Mouse (Mus musculus) ES-Bruce4 (cell line): ENCODE results near the gene Ctnnd2. TPM values are rescaled to one million over a fixed set of nuclear protein-coding genes. Genes with fewer than 3 reads are reported as not detected.

ENCODE experiments used
- H3K27ac ChIP-seq: 2 replicates; pipeline ENCODE4 v1.5.1; 2012; ENCODE audit warnings: low read length, inconsistent platforms; ENCODE audit not compliant: insufficient read depth
- H3K27me3 ChIP-seq: 2 replicates; pipeline ENCODE4 v1.6.1; 2012; ENCODE audit warnings: mild to moderate bottlenecking, low read length, inconsistent platforms; ENCODE audit not compliant: control insufficient read depth, poor library complexity, insufficient read depth, severe bottlenecking
- H3K36me3 ChIP-seq: 2 replicates; pipeline ENCODE4 v1.6.1; 2012; ENCODE audit warnings: inconsistent platforms, mild to moderate bottlenecking, low read length, moderate library complexity; ENCODE audit not compliant: control insufficient read depth, poor library complexity, insufficient read depth, severe bottlenecking
- H3K4me1 ChIP-seq: one replicate; pipeline ENCODE4 v1.8.1; 2011; ENCODE audit warnings: low read length; ENCODE audit not compliant: control insufficient read depth, insufficient read depth
- H3K4me3 ChIP-seq: 2 replicates; pipeline ENCODE4 v1.5.1; 2011; ENCODE audit warnings: low read depth, mild to moderate bottlenecking, low read length
- H3K9ac ChIP-seq: 2 replicates; pipeline ENCODE4 v1.6.1; 2012; ENCODE audit warnings: low read depth, mild to moderate bottlenecking, inconsistent platforms; ENCODE audit not compliant: poor library complexity, severe bottlenecking
- H3K9me3 ChIP-seq: replicated peaks from 2 replicates; pipeline ENCODE4 v1.6.1; 2012; ENCODE audit warnings: mild to moderate bottlenecking, low read length, inconsistent platforms; ENCODE audit not compliant: control insufficient read depth, poor library complexity, insufficient read depth, severe bottlenecking
- CTCF ChIP-seq: IDR thresholded peaks from one replicate; pipeline ENCODE4 v1.8.1; 2011; ENCODE audit warnings: low read depth, low read length
- EP300 ChIP-seq: IDR thresholded peaks from 2 replicates; pipeline ENCODE4 v1.6.1; 2011; ENCODE audit warnings: low read depth, low read length; ENCODE audit not compliant: insufficient read depth
- POLR2A ChIP-seq: IDR thresholded peaks from one replicate; pipeline ENCODE4 v1.8.1; 2011; ENCODE audit warnings: low read length; ENCODE audit not compliant: insufficient read depth
- polyA plus RNA-seq: library from polyadenylated mRNA; stranded (reverse); fragments of >200 nt; gene quantifications from 2 replicates; pipeline ENCODE4 v1.2.4, GENCODE M21; 2011; ENCODE audit warnings: low read depth; ENCODE audit not compliant: missing spikeins, insufficient read depth, insufficient read length

Gene Ctnnd2
- polyA plus RNA-seq, 1 experiment, result 2.4 TPM

- Histone ChIP-seq H3K36me3 (no peaks in the 10 kb centered on the region), H3K4me1 (no peaks in the 10 kb centered on the region), H3K27me3 (no peaks in the 10 kb centered on the region; the same call in 1 of the 2 replicates), H3K4me3 (no peak overlapping the region), H3K27ac (no peak overlapping the region), H3K9ac (no peak overlapping the region), H3K9me3 (no peaks in the 10 kb centered on the region)
- TF ChIP-seq EP300 (no peak), CTCF (no peak), POLR2A (no peak)
These were observed 462.1 kb downstream of the Ctnnd2 start for GRCm38 (mm10) chr15:30634522-30634921.

GRCm38 (mm10) chr15:30640651-30641050 is 468.3 kb downstream of the Ctnnd2 start:
- Histone ChIP-seq H3K9ac (no peak overlapping the region), H3K27ac (no peak overlapping the region), H3K9me3 (no peaks in the 10 kb centered on the region), H3K36me3 (no peaks in the 10 kb centered on the region), H3K4me3 (no peak overlapping the region), H3K27me3 (no peaks in the 10 kb centered on the region), H3K4me1 (peaks cover 3% of the 10 kb centered on the region)
- no peak for TF ChIP-seq CTCF
- no peak for TF ChIP-seq POLR2A
- no peak for TF ChIP-seq EP300

GRCm38 (mm10) chr15:30645688-30646087 is 473.3 kb downstream of the Ctnnd2 start:
- H3K36me3 ChIP-seq, result no peaks in the 10 kb centered on the region
- H3K9ac ChIP-seq, result no peak overlapping the region
- no peaks in the 10 kb centered on the region for H3K9me3 ChIP-seq
- H3K4me3 ChIP-seq, result no peak overlapping the region
- peaks cover 4% of the 10 kb centered on the region for H3K4me1 ChIP-seq
- 0 out of 2 replicates have a peak, but pooled peaks cover 3% of the 10 kb centered on the region for H3K27me3 ChIP-seq
- H3K27ac ChIP-seq, result no peak overlapping the region
- TF ChIP-seq EP300, result no peak
- TF ChIP-seq POLR2A, result no peak
- TF ChIP-seq CTCF, result no peak

- peaks cover 4% of the 10 kb centered on the region for H3K4me1 ChIP-seq
- no peaks in the 10 kb centered on the region for H3K9me3 ChIP-seq
- peak overlapping the region; percentile 71 for H3K9ac ChIP-seq
- no peak for TF ChIP-seq EP300
- TF ChIP-seq CTCF, result no peak
- no peak for TF ChIP-seq POLR2A
- H3K27ac ChIP-seq, result no peak overlapping the region
- no peaks in the 10 kb centered on the region for H3K36me3 ChIP-seq
- H3K27me3 ChIP-seq, result 0 out of 2 replicates have a peak, but pooled peaks cover 3% of the 10 kb centered on the region
- H3K4me3 ChIP-seq, result peak overlapping the region; percentile 66
These were observed 474.4 kb downstream of the Ctnnd2 start for GRCm38 (mm10) chr15:30646501-30647431.

- H3K27ac ChIP-seq, result no peak overlapping the region
- H3K27me3 ChIP-seq, result 0 out of 2 replicates have a peak, but pooled peaks cover 3% of the 10 kb centered on the region
- no peaks in the 10 kb centered on the region for H3K36me3 ChIP-seq
- H3K9me3 ChIP-seq, result no peaks in the 10 kb centered on the region
- TF ChIP-seq POLR2A (no peak), CTCF (no peak), EP300 (no peak)
- peaks cover 4% of the 10 kb centered on the region for H3K4me1 ChIP-seq
- H3K9ac ChIP-seq, result no peak overlapping the region
- no peak overlapping the region for H3K4me3 ChIP-seq
These were observed 475.4 kb downstream of the Ctnnd2 start for GRCm38 (mm10) chr15:30647679-30648311.

GRCm38 (mm10) chr15:30649964-30650363 is 477.6 kb downstream of the Ctnnd2 start:
- Histone ChIP-seq H3K4me1 (peaks cover 4% of the 10 kb centered on the region), H3K9me3 (no peaks in the 10 kb centered on the region), H3K9ac (no peak overlapping the region), H3K4me3 (no peak overlapping the region), H3K27me3 (0 out of 2 replicates have a peak, but pooled peaks cover 3% of the 10 kb centered on the region), H3K27ac (no peak overlapping the region), H3K36me3 (no peaks in the 10 kb centered on the region)
- TF ChIP-seq CTCF (no peak), EP300 (no peak), POLR2A (no peak)
